Mouse (Mus musculus): ENCODE measurements around the gene Uqcr10. TPM values are rescaled to one million over a fixed set of nuclear protein-coding genes. Genes with fewer than 3 reads are reported as not detected.

Gene Uqcr10
- polyA plus RNA-seq, 1 experiment from 2014 or later: 572 TPM

DNA sequence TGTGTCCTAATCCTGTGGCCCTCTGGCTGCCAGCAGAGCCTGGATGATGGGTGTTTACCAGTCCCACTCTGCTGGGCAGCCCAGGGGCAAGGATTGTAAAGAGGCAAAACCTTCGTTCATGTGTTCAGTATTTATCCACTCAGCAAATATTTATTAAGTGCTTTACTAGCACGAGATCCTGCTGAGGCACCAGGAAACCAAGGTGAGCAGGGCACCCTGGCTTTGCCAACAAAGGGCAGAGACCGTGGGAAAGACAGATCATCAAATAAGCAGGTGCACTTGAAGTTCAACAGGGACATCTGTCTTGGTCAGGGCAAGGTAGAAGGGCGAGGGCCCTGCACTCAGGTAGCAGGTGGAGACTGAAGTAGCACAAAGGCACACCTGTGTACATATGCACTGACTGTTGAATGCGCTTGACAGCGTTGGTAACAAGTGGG lies 29.0 kb downstream of the Uqcr10 start:
- ATAC-seq (ENCODE audit: low FRiP score): no peak
- 94% methylated on average over 6 of the region's 6 CpGs for WGBS
- peaks cover 3% of the 10 kb centered on the region; the same call in 1 of the 2 replicates for H3K36me3 ChIP-seq (ENCODE audit: control insufficient read depth, insufficient read depth, low read length)

GRCm38 (mm10) chr11:4674593-4674992 lies 29.5 kb downstream of the Uqcr10 start:
- no peak overlapping the region for H3K4me3 ChIP-seq (ENCODE audit: low read depth, low read length)
- H3K9ac ChIP-seq (ENCODE audit: low read length): no peak overlapping the region
- H3K4me2 ChIP-seq: no peak overlapping the region
- H3K27me3 ChIP-seq (ENCODE audit: control insufficient read depth, insufficient read depth, low read length): no peaks in the 10 kb centered on the region
- H3K36me3 ChIP-seq (ENCODE audit: control insufficient read depth, insufficient read depth, low read length): peaks cover 3% of the 10 kb centered on the region; the same call in 1 of the 2 replicates
- DNase-seq (ENCODE audit: low spot score, missing footprints): no peak
- H3K27ac ChIP-seq (ENCODE audit: low read depth, low read length): no peak overlapping the region
- 95% methylated on average over 1 of the region's 1 CpGs for WGBS
- no peak for ATAC-seq (ENCODE audit: low FRiP score)
- H3K9me3 ChIP-seq (ENCODE audit: control insufficient read depth, low read length): no peaks in the 10 kb centered on the region
- H3K4me1 ChIP-seq (ENCODE audit: control insufficient read depth, insufficient read depth, low read length): no peaks in the 10 kb centered on the region

More for the DNA sequence above, 29.0 kb downstream of the Uqcr10 start:
- Histone ChIP-seq H3K27ac (ENCODE audit: low read depth, low read length) (no peak overlapping the region), H3K9ac (ENCODE audit: low read length) (no peak overlapping the region), H3K27me3 (ENCODE audit: control insufficient read depth, insufficient read depth, low read length) (no peaks in the 10 kb centered on the region), H3K9me3 (ENCODE audit: control insufficient read depth, low read length) (no peaks in the 10 kb centered on the region), H3K4me1 (ENCODE audit: control insufficient read depth, insufficient read depth, low read length) (no peaks in the 10 kb centered on the region), H3K4me3 (ENCODE audit: low read depth, low read length) (no peak overlapping the region), H3K4me2 (no peak overlapping the region)
- no peak for DNase-seq (ENCODE audit: low spot score, missing footprints)

DNA sequence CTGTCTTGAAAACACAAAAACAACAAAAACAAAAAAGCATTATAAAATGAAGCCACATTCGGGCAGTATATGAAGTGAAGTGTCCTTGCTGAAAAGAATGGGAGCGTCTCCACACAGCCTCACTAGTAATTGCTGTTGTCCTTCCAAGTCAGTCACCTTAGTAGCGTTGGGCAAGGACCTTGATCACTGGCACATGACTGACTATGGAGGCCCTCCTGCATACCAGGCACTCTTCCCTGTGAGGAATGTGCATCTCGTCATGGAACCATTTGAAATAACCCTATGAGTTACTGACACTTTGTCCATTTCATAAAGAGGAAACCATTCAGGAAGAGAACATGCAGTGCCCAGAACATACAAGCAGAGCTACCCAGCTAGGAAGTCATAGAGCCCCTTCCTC lies 32.4 kb downstream of the Uqcr10 start:
- 88% methylated on average over 4 of the region's 4 CpGs for WGBS
- Histone ChIP-seq H3K9ac (ENCODE audit: low read length) (no peak overlapping the region), H3K4me2 (no peak overlapping the region)

DNA sequence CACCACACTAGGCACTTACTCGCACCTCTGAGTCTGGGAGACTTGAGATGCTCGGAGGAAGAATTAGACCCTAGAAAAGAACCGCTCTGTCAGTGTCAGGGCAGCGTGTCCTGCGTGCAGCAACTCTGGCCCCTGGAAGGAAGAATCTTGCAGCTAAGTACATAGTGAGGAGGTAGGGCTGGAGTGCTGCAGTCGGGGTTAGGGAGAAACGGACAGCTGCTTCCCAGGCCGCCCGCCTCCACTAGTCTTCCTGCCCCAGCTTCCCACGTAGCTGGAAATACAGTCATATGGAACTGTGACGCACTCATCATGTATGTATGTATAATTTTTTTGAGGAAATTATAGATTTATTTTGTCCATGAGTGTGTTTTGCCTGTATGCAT lies 41.7 kb downstream of the Uqcr10 start:
- DNase-seq (ENCODE audit: low spot score, missing footprints) (no peak), ATAC-seq (ENCODE audit: low FRiP score) (no peak)
- Histone ChIP-seq H3K9me3 (ENCODE audit: control insufficient read depth, low read length) (no peaks in the 10 kb centered on the region), H3K9ac (ENCODE audit: low read length) (no peak overlapping the region), H3K27ac (ENCODE audit: low read depth, low read length) (no peak overlapping the region), H3K4me2 (no peak overlapping the region), H3K36me3 (ENCODE audit: control insufficient read depth, insufficient read depth, low read length) (no peaks in the 10 kb centered on the region; the same call in 1 of the 2 replicates), H3K27me3 (ENCODE audit: control insufficient read depth, insufficient read depth, low read length) (no peaks in the 10 kb centered on the region), H3K4me3 (ENCODE audit: low read depth, low read length) (no peak overlapping the region), H3K4me1 (ENCODE audit: control insufficient read depth, insufficient read depth, low read length) (no peaks in the 10 kb centered on the region)
- 92% methylated on average over 11 of the region's 11 CpGs for WGBS

More for the DNA sequence above, 32.4 kb downstream of the Uqcr10 start:
- H3K27me3 ChIP-seq (ENCODE audit: control insufficient read depth, insufficient read depth, low read length): no peaks in the 10 kb centered on the region
- DNase-seq (ENCODE audit: low spot score, missing footprints): no peak
- H3K4me3 ChIP-seq (ENCODE audit: low read depth, low read length): no peak overlapping the region
- H3K36me3 ChIP-seq (ENCODE audit: control insufficient read depth, insufficient read depth, low read length): peaks cover 3% of the 10 kb centered on the region; the same call in 1 of the 2 replicates
- ATAC-seq (ENCODE audit: low FRiP score): no peak
- H3K27ac ChIP-seq (ENCODE audit: low read depth, low read length): no peak overlapping the region
- H3K4me1 ChIP-seq (ENCODE audit: control insufficient read depth, insufficient read depth, low read length): no peaks in the 10 kb centered on the region
- H3K9me3 ChIP-seq (ENCODE audit: control insufficient read depth, low read length): no peaks in the 10 kb centered on the region

- H3K4me1 ChIP-seq (ENCODE audit: control insufficient read depth, insufficient read depth, low read length): no peaks in the 10 kb centered on the region
- no peak overlapping the region for H3K4me2 ChIP-seq
- H3K4me3 ChIP-seq (ENCODE audit: low read depth, low read length): no peak overlapping the region
- H3K36me3 ChIP-seq (ENCODE audit: control insufficient read depth, insufficient read depth, low read length): no peaks in the 10 kb centered on the region; the same call in 1 of the 2 replicates
- no peaks in the 10 kb centered on the region for H3K27me3 ChIP-seq (ENCODE audit: control insufficient read depth, insufficient read depth, low read length)
- no peak overlapping the region for H3K9ac ChIP-seq (ENCODE audit: low read length)
- H3K27ac ChIP-seq (ENCODE audit: low read depth, low read length): no peak overlapping the region
- DNase-seq (ENCODE audit: low spot score, missing footprints) (no peak), ATAC-seq (ENCODE audit: low FRiP score) (no peak)
- 87% methylated on average over 10 of the region's 10 CpGs for WGBS
- H3K9me3 ChIP-seq (ENCODE audit: control insufficient read depth, low read length): no peaks in the 10 kb centered on the region
Measured at GRCm38 (mm10) chr11:4661871-4662495, 42.2 kb downstream of the Uqcr10 start.

- Histone ChIP-seq H3K27me3 (ENCODE audit: control insufficient read depth, insufficient read depth, low read length) (no peaks in the 10 kb centered on the region), H3K4me1 (ENCODE audit: control insufficient read depth, insufficient read depth, low read length) (no peaks in the 10 kb centered on the region), H3K27ac (ENCODE audit: low read depth, low read length) (no peak overlapping the region), H3K9me3 (ENCODE audit: control insufficient read depth, low read length) (no peaks in the 10 kb centered on the region), H3K36me3 (ENCODE audit: control insufficient read depth, insufficient read depth, low read length) (no peaks in the 10 kb centered on the region; the same call in 1 of the 2 replicates), H3K9ac (ENCODE audit: low read length) (no peak overlapping the region), H3K4me3 (ENCODE audit: low read depth, low read length) (no peak overlapping the region), H3K4me2 (no peak overlapping the region)
- DNase-seq (ENCODE audit: low spot score, missing footprints) (no peak), ATAC-seq (ENCODE audit: low FRiP score) (no peak)
- WGBS: 89% methylated on average over 4 of the region's 4 CpGs
Measured at GRCm38 (mm10) chr11:4661324-4661723, 42.8 kb downstream of the Uqcr10 start.

DNA sequence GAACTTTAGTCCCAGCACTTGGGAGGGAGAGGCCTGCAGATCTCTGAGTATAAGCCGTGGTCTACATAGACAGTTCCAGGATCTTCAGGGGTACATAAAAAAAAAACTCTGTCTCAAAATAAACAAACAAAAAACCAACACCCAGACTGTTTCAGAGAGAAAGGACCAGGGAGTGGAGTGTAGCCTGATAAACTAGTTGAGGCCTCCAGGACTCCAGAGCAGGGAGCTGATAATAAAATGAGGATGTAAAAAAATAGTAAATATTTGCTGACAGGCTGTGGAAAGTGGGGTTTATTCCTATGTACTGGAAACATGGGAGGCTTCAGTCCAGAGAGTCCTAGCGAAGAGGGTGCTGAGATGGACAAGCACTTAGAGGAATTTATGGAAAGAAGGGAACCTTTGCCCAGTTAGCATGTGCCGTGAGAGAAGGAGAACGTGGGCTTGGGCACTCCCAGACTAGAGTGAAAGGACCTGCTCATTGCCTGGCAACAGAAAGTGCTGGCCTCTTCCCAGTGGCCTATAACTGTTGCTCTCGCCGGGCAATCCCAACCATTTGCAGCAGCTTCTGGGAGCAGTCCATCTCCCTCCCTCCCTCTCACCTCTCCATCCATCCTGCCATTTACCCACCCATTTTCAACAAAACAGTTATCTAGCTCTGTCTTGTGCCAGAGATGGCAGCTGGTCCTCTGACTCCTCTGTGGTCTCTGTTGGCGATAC lies 43.7 kb downstream of the Uqcr10 start:
- Histone ChIP-seq H3K4me3 (ENCODE audit: low read depth, low read length) (no peak overlapping the region), H3K9ac (ENCODE audit: low read length) (no peak overlapping the region), H3K27ac (ENCODE audit: low read depth, low read length) (no peak overlapping the region), H3K36me3 (ENCODE audit: control insufficient read depth, insufficient read depth, low read length) (no peaks in the 10 kb centered on the region; the same call in 1 of the 2 replicates), H3K4me1 (ENCODE audit: control insufficient read depth, insufficient read depth, low read length) (no peaks in the 10 kb centered on the region), H3K4me2 (no peak overlapping the region), H3K27me3 (ENCODE audit: control insufficient read depth, insufficient read depth, low read length) (no peaks in the 10 kb centered on the region), H3K9me3 (ENCODE audit: control insufficient read depth, low read length) (no peaks in the 10 kb centered on the region)
- no peak for ATAC-seq (ENCODE audit: low FRiP score)
- WGBS: 89% methylated on average over 7 of the region's 7 CpGs
- DNase-seq (ENCODE audit: low spot score, missing footprints): no peak

- DNase-seq (ENCODE audit: low spot score, missing footprints) (no peak), ATAC-seq (ENCODE audit: low FRiP score) (no peak)
- Histone ChIP-seq H3K4me3 (ENCODE audit: low read depth, low read length) (no peak overlapping the region), H3K27ac (ENCODE audit: low read depth, low read length) (no peak overlapping the region), H3K9me3 (ENCODE audit: control insufficient read depth, low read length) (no peaks in the 10 kb centered on the region), H3K27me3 (ENCODE audit: control insufficient read depth, insufficient read depth, low read length) (no peaks in the 10 kb centered on the region), H3K4me2 (no peak overlapping the region), H3K36me3 (ENCODE audit: control insufficient read depth, insufficient read depth, low read length) (no peaks in the 10 kb centered on the region; the same call in 1 of the 2 replicates), H3K9ac (ENCODE audit: low read length) (no peak overlapping the region), H3K4me1 (ENCODE audit: control insufficient read depth, insufficient read depth, low read length) (no peaks in the 10 kb centered on the region)
- 97% methylated on average over 1 of the region's 1 CpGs for WGBS
Measured at GRCm38 (mm10) chr11:4659818-4660217, 44.3 kb downstream of the Uqcr10 start.
